Mouse (Mus musculus) midbrain, postnatal 0 days (tissue): ENCODE data around the gene Gm27027. TPM values are rescaled to one million over a fixed set of nuclear protein-coding genes. Genes with fewer than 3 reads are reported as not detected.

Experiments
- ATAC-seq: fragments of 200-750 bp; cut with Nextera tagmentation; 2 replicates; pipeline ENCODE4 v1.8.0; 2017; ENCODE audit warnings: moderate number of reproducible peaks, mild to moderate bottlenecking, moderate TSS enrichment, moderate library complexity; ENCODE audit not compliant: low FRiP score
- DNase-seq: peaks from one replicate; pipeline ENCODE4 v3.0.0-alpha.2; 2015; ENCODE audit warnings: low spot score
- H3K27ac ChIP-seq: fragments of 300-500 bp; sonication (generic); 2 replicates; pipeline ENCODE4 v1.5.1; 2014; ENCODE audit warnings: low read depth, mild to moderate bottlenecking, low read length, mixed read lengths
- H3K27me3 ChIP-seq: fragments of 300-500 bp; sonication (generic); 2 replicates; pipeline ENCODE4 v1.6.1; 2014; ENCODE audit warnings: low read length, control low read depth, mixed read lengths; ENCODE audit not compliant: insufficient read depth
- H3K36me3 ChIP-seq: fragments of 300-500 bp; sonication (generic); 2 replicates; pipeline ENCODE4 v1.6.1; 2014; ENCODE audit warnings: low read length, control low read depth, mixed read lengths; ENCODE audit not compliant: insufficient read depth
- H3K4me1 ChIP-seq: fragments of 300-500 bp; sonication (generic); 2 replicates; pipeline ENCODE4 v1.6.1; 2014; ENCODE audit warnings: mild to moderate bottlenecking, control low read depth, antibody characterized with exemption, low read length, mixed read lengths; ENCODE audit not compliant: insufficient read depth
- H3K4me2 ChIP-seq: fragments of 300-500 bp; sonication (generic); 2 replicates; pipeline ENCODE4 v1.6.1; 2014; ENCODE audit warnings: low read depth, mild to moderate bottlenecking, low read length, mixed read lengths; ENCODE audit not compliant: poor library complexity, severe bottlenecking
- H3K4me3 ChIP-seq: fragments of 300-500 bp; sonication (generic); 2 replicates; pipeline ENCODE4 v1.5.1; 2014; ENCODE audit warnings: low read depth, mild to moderate bottlenecking, low read length, moderate library complexity
- H3K9ac ChIP-seq: fragments of 300-500 bp; sonication (generic); replicated peaks from 2 replicates; pipeline ENCODE4 v1.6.1; 2014; ENCODE audit warnings: mild to moderate bottlenecking, low read length, moderate library complexity, mixed read lengths; ENCODE audit not compliant: poor library complexity, severe bottlenecking
- H3K9me3 ChIP-seq: fragments of 300-500 bp; sonication (generic); 2 replicates; pipeline ENCODE4 v1.6.1; 2016; ENCODE audit warnings: low read length, control low read depth
- CTCF ChIP-seq: IDR thresholded peaks from 2 replicates; pipeline ENCODE4 v1.5.1; 2016; ENCODE audit warnings: antibody characterized with exemption, mild to moderate bottlenecking
- WGBS: fragments of 180-500 bp; shearing (Covaris S2); extraction: QIAGEN DNeasy Blood & Tissue Kit; methylation state at CpG from one replicate; pipeline ENCODE4 v1.1.7; 2014; 5-methylcytosine and 5-hydroxymethylcytosine counted together
- polyA plus RNA-seq: library from polyadenylated mRNA; unstranded; fragments of >200 nt; fragmentation: Nextera tagmentation; extraction: Ambion mirVana; gene quantifications from 2 replicates; pipeline ENCODE4 v1.2.1, GENCODE M21; 2015
- total RNA-seq: library from RNA; depleted of rRNA; stranded (reverse); fragments of >200 nt; gene quantifications from 2 replicates; pipeline ENCODE4 v1.2.3, GENCODE M21; 2014

The Gm27027 gene
- total and polyA plus RNA-seq, 2 experiments from 2014 or later, result not detected

DNA sequence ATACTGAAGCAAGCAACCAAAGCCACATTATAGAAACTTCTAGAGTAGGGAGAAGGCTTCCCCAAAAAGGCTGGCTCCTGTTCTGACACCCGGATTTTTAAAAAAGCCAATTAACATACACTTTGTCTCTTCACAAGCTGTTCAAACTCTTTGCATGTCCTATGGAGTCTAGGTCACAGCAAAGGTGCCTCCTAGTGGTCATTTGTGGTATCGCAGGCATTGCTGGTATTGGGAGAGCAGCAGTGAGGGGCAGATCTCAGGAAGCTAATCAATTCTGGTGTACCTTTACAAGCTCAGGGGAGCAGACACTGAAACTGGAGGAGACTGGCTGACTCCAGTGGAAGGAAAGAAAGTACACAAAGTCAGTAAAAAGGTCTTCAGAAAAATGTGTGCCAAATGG, 6.2 kb upstream of the Gm27027 start:
- H3K4me3 ChIP-seq, result no peak overlapping the region
- peaks cover 67% of the 10 kb centered on the region for H3K36me3 ChIP-seq
- peak; percentile 86 for DNase-seq
- no peaks in the 10 kb centered on the region for H3K4me1 ChIP-seq
- H3K9me3 ChIP-seq, result no peaks in the 10 kb centered on the region
- H3K4me2 ChIP-seq, result no peak overlapping the region
- peak; percentile 63; the same call in 1 of the 2 replicates for ATAC-seq
- no peaks in the 10 kb centered on the region for H3K27me3 ChIP-seq
- 1% methylated on average over 2 of the region's 2 CpGs for WGBS
- peak; percentile 98 for TF ChIP-seq CTCF
- H3K9ac ChIP-seq, result no peak overlapping the region
- no peak overlapping the region for H3K27ac ChIP-seq

DNA sequence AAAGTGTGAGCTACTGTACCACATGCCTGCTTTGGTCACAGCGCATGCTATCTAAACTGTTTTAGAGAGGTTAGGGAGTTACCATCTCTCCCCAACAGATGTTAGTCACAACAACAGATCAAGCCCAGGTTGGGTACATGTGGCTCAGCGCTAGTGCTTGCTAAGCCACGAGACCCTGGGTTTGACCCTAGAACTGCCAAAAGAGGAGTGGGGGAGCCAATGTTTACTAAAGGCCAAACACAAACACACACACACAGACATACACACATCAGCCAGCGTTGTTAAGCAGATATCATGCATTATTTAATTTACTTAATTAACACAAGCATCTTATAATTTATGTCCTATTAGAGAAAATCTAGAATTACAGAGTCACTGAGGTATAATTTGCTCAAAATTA, 5.8 kb upstream of the Gm27027 start:
- no peak overlapping the region for H3K4me3 ChIP-seq
- H3K27ac ChIP-seq, result no peak overlapping the region
- no peak for TF ChIP-seq CTCF
- H3K4me1 ChIP-seq, result no peaks in the 10 kb centered on the region
- no peak for DNase-seq
- ATAC-seq, result no peak
- H3K36me3 ChIP-seq, result peaks cover 65% of the 10 kb centered on the region
- WGBS, result 81% methylated on average over 4 of the region's 4 CpGs
- no peaks in the 10 kb centered on the region for H3K9me3 ChIP-seq
- H3K9ac ChIP-seq, result no peak overlapping the region
- H3K4me2 ChIP-seq, result no peak overlapping the region
- no peaks in the 10 kb centered on the region for H3K27me3 ChIP-seq

DNA sequence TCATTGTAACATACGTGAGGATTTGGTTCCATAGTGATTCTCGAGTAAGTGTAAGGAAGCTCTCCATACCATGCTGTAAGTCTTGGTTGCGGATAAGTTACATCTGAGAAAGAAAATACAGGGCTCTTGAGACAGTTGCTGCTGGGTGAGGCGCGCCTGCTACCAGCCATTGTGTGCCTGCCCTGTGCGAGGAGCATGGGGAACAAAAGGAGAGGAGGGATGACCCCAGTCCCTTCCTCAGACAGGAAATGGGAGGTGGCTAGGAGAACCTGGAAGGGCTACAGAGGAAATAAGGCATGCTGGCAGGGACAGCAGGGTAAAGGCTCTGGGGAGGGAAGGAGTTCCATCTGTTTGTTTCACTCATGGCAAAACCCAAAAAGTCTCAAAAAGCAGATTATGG, 5.3 kb upstream of the Gm27027 start:
- no peaks in the 10 kb centered on the region for H3K4me1 ChIP-seq
- no peak overlapping the region for H3K4me2 ChIP-seq
- no peak overlapping the region for H3K9ac ChIP-seq
- DNase-seq (no peak), ATAC-seq (no peak)
- no peaks in the 10 kb centered on the region for H3K27me3 ChIP-seq
- peaks cover 60% of the 10 kb centered on the region for H3K36me3 ChIP-seq
- no peak for TF ChIP-seq CTCF
- 92% methylated on average over 6 of the region's 6 CpGs for WGBS
- no peak overlapping the region for H3K27ac ChIP-seq
- no peak overlapping the region for H3K4me3 ChIP-seq
- H3K9me3 ChIP-seq, result no peaks in the 10 kb centered on the region

DNA sequence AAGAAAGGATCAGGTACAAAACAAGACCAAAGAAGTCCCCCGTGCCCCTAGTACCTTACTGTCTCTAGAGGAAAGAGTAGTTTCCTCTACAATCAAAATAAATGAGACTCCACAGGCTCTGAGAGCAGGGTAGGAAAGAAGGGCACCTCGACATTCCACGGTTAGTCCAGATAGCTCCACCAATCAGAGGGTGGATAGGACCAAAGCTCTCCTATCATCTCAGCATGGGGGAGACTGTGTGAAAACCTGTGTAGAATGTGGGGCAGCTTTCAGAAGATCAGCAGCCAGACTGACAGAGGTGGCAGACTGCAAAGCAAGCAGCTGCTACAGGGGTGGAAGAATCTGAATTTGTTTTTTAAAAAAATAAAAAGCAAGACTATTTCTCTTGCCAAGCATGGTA, 3.3 kb downstream of the Gm27027 start:
- peak overlapping the region; percentile 38; the same call in 1 of the 2 replicates for H3K27ac ChIP-seq

DNA sequence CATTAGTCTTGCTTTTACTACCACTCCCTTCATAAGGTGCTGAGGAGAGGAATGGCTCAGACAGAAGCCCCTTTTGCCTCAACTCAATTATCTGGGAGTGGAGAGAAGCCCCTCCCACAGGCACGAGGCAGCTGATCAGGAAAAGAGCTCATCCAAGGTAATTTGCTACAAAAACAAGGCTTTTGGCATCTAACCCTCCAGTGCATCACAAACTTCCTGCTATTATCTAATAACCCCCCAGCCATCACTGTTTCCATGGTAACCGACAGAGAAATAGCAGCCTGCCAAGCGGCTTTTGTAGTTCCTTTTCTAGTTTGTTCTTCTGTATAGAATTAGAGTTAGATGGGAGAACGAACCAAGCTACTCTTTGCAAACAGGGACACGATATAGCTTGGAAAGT, 3.9 kb downstream of the Gm27027 start:
- Histone ChIP-seq H3K4me1 (no peaks in the 10 kb centered on the region), H3K27ac (peak overlapping the region; percentile 38; the same call in 1 of the 2 replicates), H3K4me2 (no peak overlapping the region), H3K9me3 (no peaks in the 10 kb centered on the region), H3K27me3 (no peaks in the 10 kb centered on the region), H3K9ac (no peak overlapping the region), H3K36me3 (peaks cover 46% of the 10 kb centered on the region), H3K4me3 (no peak overlapping the region)
- ATAC-seq (no peak), DNase-seq (peak; percentile 66)
- 18% methylated on average over 5 of the region's 5 CpGs for WGBS
- TF ChIP-seq CTCF, result no peak

More for the DNA sequence above, 3.3 kb downstream of the Gm27027 start:
- WGBS, result 35% methylated on average over 3 of the region's 3 CpGs
- H3K4me2 ChIP-seq, result no peak overlapping the region
- ATAC-seq (no peak), DNase-seq (no peak)
- peaks cover 48% of the 10 kb centered on the region for H3K36me3 ChIP-seq
- H3K9ac ChIP-seq, result no peak overlapping the region
- H3K9me3 ChIP-seq, result no peaks in the 10 kb centered on the region
- no peak for TF ChIP-seq CTCF
- no peaks in the 10 kb centered on the region for H3K4me1 ChIP-seq
- no peak overlapping the region for H3K4me3 ChIP-seq
- no peaks in the 10 kb centered on the region for H3K27me3 ChIP-seq

DNA sequence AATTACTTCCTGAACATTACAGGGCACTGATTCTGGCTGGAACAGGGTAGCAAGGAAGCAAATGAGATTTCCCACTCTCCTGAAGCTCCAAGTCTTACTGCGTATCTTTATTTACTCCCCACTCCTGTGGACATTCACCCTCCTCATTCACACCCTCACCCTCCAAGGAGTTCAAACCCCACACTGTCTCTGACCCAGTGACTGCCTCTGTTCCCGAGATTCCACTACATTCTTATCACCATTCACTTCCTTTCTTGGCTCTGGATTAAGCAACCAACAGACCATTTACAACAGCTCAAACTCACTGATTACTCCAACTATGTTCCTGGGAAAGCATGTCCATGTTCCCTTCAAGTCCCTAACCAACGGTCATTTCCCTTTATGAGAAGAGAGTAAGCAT, 4.8 kb downstream of the Gm27027 start:
- Histone ChIP-seq H3K9ac (no peak overlapping the region), H3K27me3 (no peaks in the 10 kb centered on the region), H3K36me3 (peaks cover 44% of the 10 kb centered on the region), H3K4me2 (no peak overlapping the region), H3K4me3 (no peak overlapping the region), H3K9me3 (no peaks in the 10 kb centered on the region), H3K4me1 (no peaks in the 10 kb centered on the region), H3K27ac (no peak overlapping the region)
- WGBS, result 92% methylated on average over 3 of the region's 3 CpGs
- no peak for DNase-seq
- TF ChIP-seq CTCF, result no peak
- no peak for ATAC-seq
